17 mouse cellular contexts compared by ENCODE assay signal in the genomic region with DNA sequence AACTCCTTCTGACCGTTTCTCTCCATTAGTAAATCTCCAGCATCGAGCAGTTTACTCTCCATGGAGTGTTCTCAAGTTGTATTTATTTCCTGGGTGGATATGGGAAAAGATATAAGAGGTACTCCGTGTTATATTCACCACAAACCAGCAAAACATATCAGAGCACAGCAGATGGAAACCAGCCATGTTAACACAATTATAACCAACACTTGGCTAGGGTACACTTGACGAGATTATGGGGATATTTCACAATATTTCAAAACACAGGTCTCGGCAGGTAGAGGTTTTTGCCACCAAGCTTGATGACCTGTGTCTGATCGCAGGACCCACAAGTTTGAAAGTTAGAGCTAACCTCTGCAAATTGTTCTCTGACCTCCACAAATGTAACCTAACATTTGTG.
"Had no signal": no experiment of that assay in that cellular context is flagged by ENCODE, and none has a peak within 500 bp of the region (broad histone marks: within the 10 kb centered on the region; RNA-seq: fewer than 3 reads in every experiment).

No protein-coding gene starts in this region.

- H3K27ac ChIP-seq: liver, embryonic 13.5 days; liver, embryonic 15.5 days; lung, embryonic 15.5 days; macrophage; midbrain, embryonic 13.5 days; midbrain, embryonic 15.5 days; neural tube, embryonic 12.5 days; stomach, embryonic 15.5 days; stomach, postnatal 0 days had no signal

- H3K9me3 ChIP-seq: liver, embryonic 13.5 days; liver, embryonic 15.5 days; lung, embryonic 15.5 days; midbrain, embryonic 13.5 days; midbrain, embryonic 15.5 days; neural tube, embryonic 12.5 days; stomach, embryonic 15.5 days had no signal

- H3K27me3 ChIP-seq: liver, embryonic 13.5 days; liver, embryonic 15.5 days; lung, embryonic 15.5 days; megakaryocyte, embryonic 14.5 days; midbrain, embryonic 13.5 days; midbrain, embryonic 15.5 days; neural tube, embryonic 12.5 days; stomach, embryonic 15.5 days had no signal

- ATAC-seq: liver, postnatal 0 days; midbrain, embryonic 13.5 days; midbrain, embryonic 15.5 days had no signal

- H3K9ac ChIP-seq: liver, embryonic 13.5 days; liver, embryonic 15.5 days; liver, postnatal 0 days; lung, embryonic 15.5 days; midbrain, embryonic 13.5 days; midbrain, embryonic 15.5 days; neural tube, embryonic 12.5 days; stomach, embryonic 15.5 days had no signal

- H3K36me3 ChIP-seq: liver, embryonic 13.5 days; liver, embryonic 15.5 days; midbrain, embryonic 15.5 days; stomach, embryonic 15.5 days had no signal

- DNase-seq: liver, embryonic 13.5 days; liver, postnatal 0 days; lung, adult 2 months; right cerebral cortex, postnatal 14 days; thymus, adult 2 months; thymus, postnatal 25 days; thymus, postnatal 4 days had no signal

- H3K4me2 ChIP-seq: liver, embryonic 13.5 days; liver, embryonic 15.5 days; lung, embryonic 15.5 days; midbrain, embryonic 11.5 days; midbrain, embryonic 13.5 days; midbrain, embryonic 15.5 days; neural tube, embryonic 12.5 days; stomach, embryonic 15.5 days had no signal

- H3K4me3 ChIP-seq: liver, embryonic 13.5 days; liver, embryonic 15.5 days; lung, embryonic 15.5 days; megakaryocyte, embryonic 14.5 days; midbrain, embryonic 13.5 days; midbrain, embryonic 15.5 days; neural tube, embryonic 12.5 days; stomach, embryonic 15.5 days had no signal

- H3K4me1 ChIP-seq: liver, embryonic 13.5 days; liver, embryonic 15.5 days; megakaryocyte, embryonic 14.5 days; stomach, embryonic 15.5 days had no signal
